Mouse (Mus musculus): ENCODE measurements around the gene Ttc32. TPM values are rescaled to one million over a fixed set of nuclear protein-coding genes. Genes with fewer than 3 reads are reported as not detected.

The Ttc32 gene
- polyA plus RNA-seq, 1 experiment from 2014 or later, result 8.9 TPM

DNA sequence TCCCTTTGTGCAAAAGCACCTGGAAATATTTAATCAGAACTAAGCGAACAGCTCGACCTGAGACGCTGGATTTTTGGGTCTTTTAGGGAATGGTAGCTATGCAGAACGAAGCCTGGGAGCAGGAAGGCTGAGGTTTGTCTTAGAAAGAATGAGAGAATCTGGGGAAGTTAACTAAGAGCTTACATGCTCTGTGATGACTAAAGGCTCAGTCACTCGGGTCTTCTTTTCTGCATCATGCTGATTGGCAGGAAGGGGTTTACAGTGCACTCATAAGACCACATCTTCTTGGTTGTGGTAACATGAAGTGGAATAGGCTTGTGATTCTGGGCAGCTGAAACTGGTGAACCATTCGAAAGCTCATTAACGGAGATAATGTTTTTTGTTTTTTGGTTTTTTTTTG lies 60.4 kb downstream of the Ttc32 start:
- no peak for ATAC-seq (ENCODE audit: low FRiP score)
- WGBS, result 88% methylated on average over 7 of the region's 7 CpGs
- no peaks in the 10 kb centered on the region for H3K27me3 ChIP-seq (replicated peaks)

More for the DNA sequence above, 60.4 kb downstream of the Ttc32 start:
- H3K4me1 ChIP-seq, result no peaks in the 10 kb centered on the region
- no peaks in the 10 kb centered on the region for H3K36me3 ChIP-seq
- no peaks in the 10 kb centered on the region for H3K9me3 ChIP-seq (replicated peaks)
- no peak overlapping the region for H3K4me3 ChIP-seq (replicated peaks)
- no peak overlapping the region for H3K27ac ChIP-seq (replicated peaks)
- no peak overlapping the region for H3K4me2 ChIP-seq
- no peak overlapping the region for H3K9ac ChIP-seq (replicated peaks)

Other genes starting within 250 kb of the Ttc32 start
- gene Laptm4a, start 108.3 kb upstream of the Ttc32 start, polyA plus RNA-seq (2015; fragmentation: Nextera tagmentation; extraction: Ambion mirVana), result 197 and 217 TPM in 2 replicates
- 1.8 and 2.7 TPM in 2 replicates for gene Matn3, start 82.1 kb upstream of the Ttc32 start, polyA plus RNA-seq (2015; fragmentation: Nextera tagmentation; extraction: Ambion mirVana)
- gene Wdr35, start 56.1 kb upstream of the Ttc32 start, polyA plus RNA-seq (2015; fragmentation: Nextera tagmentation; extraction: Ambion mirVana), result 19.5 and 20.6 TPM in 2 replicates

Measured in neural tube, embryonic 15.5 days (tissue).